Mouse (Mus musculus) intestine, postnatal 0 days (tissue): ENCODE data around the gene Ascc2. TPM values are rescaled to one million over a fixed set of nuclear protein-coding genes. Genes with fewer than 3 reads are reported as not detected.
A peak's percentile ranks its signal among the peaks of the same experiment; 100 is the strongest.

ENCODE experiments used
- ATAC-seq: fragments of 200-750 bp; cut with Nextera tagmentation; 2 replicates; pipeline ENCODE4 v1.8.0; 2017; ENCODE audit warnings: mild to moderate bottlenecking, moderate TSS enrichment, moderate library complexity
- H3K27ac ChIP-seq: fragments of 300-500 bp; sonication (generic); 2 replicates; pipeline ENCODE4 v1.5.1; 2014; ENCODE audit warnings: mild to moderate bottlenecking, low read depth, low read length, moderate library complexity
- H3K27me3 ChIP-seq: fragments of 300-500 bp; sonication (generic); replicated peaks from 2 replicates; pipeline ENCODE4 v1.6.1; 2014; ENCODE audit warnings: low read length, mixed read lengths; ENCODE audit not compliant: control insufficient read depth, insufficient read depth
- H3K36me3 ChIP-seq: fragments of 300-500 bp; sonication (generic); 2 replicates; pipeline ENCODE4 v1.6.1; 2014; ENCODE audit warnings: mild to moderate bottlenecking, moderate library complexity; ENCODE audit not compliant: control insufficient read depth, insufficient read depth
- H3K4me1 ChIP-seq: fragments of 300-500 bp; sonication (generic); replicated peaks from 2 replicates; pipeline ENCODE4 v1.6.1; 2014; ENCODE audit warnings: antibody characterized with exemption, low read length, mixed read lengths; ENCODE audit not compliant: control insufficient read depth, insufficient read depth
- H3K4me2 ChIP-seq: fragments of 300-500 bp; sonication (generic); replicated peaks from 2 replicates; pipeline ENCODE4 v1.6.1; 2014; ENCODE audit warnings: low read depth, mild to moderate bottlenecking, moderate library complexity
- H3K4me3 ChIP-seq: fragments of 300-500 bp; sonication (generic); 2 replicates; pipeline ENCODE4 v1.5.1; 2014; ENCODE audit warnings: low read depth, low read length
- H3K9ac ChIP-seq: fragments of 300-500 bp; sonication (generic); 2 replicates; pipeline ENCODE4 v1.6.1; 2014; ENCODE audit warnings: mild to moderate bottlenecking, low read depth, low read length
- H3K9me3 ChIP-seq: fragments of 300-500 bp; sonication (generic); 2 replicates; pipeline ENCODE4 v1.6.1; 2016; ENCODE audit warnings: mixed run types; ENCODE audit not compliant: control insufficient read depth
- CTCF ChIP-seq: sonication (generic); IDR thresholded peaks from 2 replicates; pipeline ENCODE4 v1.5.1; 2016; ENCODE audit warnings: low read depth, mild to moderate bottlenecking, control low read depth, antibody characterized with exemption, moderate library complexity
- WGBS: fragments of 180-500 bp; shearing (Covaris S2); extraction: QIAGEN DNeasy Blood & Tissue Kit; methylation state at CpG from one replicate; pipeline ENCODE4 v1.1.7; 2014; 5-methylcytosine and 5-hydroxymethylcytosine counted together
- polyA plus RNA-seq: library from polyadenylated mRNA; unstranded; fragments of >200 nt; fragmentation: Nextera tagmentation; extraction: Ambion mirVana; gene quantifications from 2 replicates; pipeline ENCODE4 v1.2.1, GENCODE M21; 2015

The Ascc2 gene
- polyA plus RNA-seq: 17.1 and 18.1 TPM in 2 replicates

GRCm38 (mm10) chr11:4637534-4638234, at the start of gene Ascc2:
Ascc2 (plus strand) TSS chr11:4637747.
- peak within 1 kb of the TSS; percentile 75 for H3K4me2 ChIP-seq
- peak; percentile 45 for TF ChIP-seq CTCF
- H3K4me3 ChIP-seq: peak within 1 kb of the TSS; percentile 60
- peak; percentile 92 for ATAC-seq
- peak within 1 kb of the TSS; percentile 58 for H3K9ac ChIP-seq
- H3K9me3 ChIP-seq: no peaks in the 10 kb centered on the region
- WGBS: under 1% methylated on average over 35 of the region's 35 CpGs
- no peaks in the 10 kb centered on the region; the same call in 1 of the 2 replicates for H3K36me3 ChIP-seq
- no peaks in the 10 kb centered on the region for H3K27me3 ChIP-seq
- peak within 1 kb of the TSS; percentile 93 for H3K27ac ChIP-seq
- H3K4me1 ChIP-seq: 0 out of 2 replicates have a peak, but pooled peaks cover 10% of the 10 kb centered on the region

GRCm38 (mm10) chr11:4591811-4592210, 45.7 kb upstream of the Ascc2 start:
- Histone ChIP-seq H3K4me1 (0 out of 2 replicates have a peak, but pooled peaks cover 3% of the 10 kb centered on the region), H3K27me3 (no peaks in the 10 kb centered on the region), H3K9me3 (no peaks in the 10 kb centered on the region), H3K4me3 (no peak overlapping the region), H3K4me2 (no peak overlapping the region), H3K27ac (no peak overlapping the region), H3K36me3 (no peaks in the 10 kb centered on the region), H3K9ac (no peak overlapping the region)
- WGBS: 81% methylated on average over 4 of the region's 4 CpGs
- no peak for TF ChIP-seq CTCF
- no peak for ATAC-seq

GRCm38 (mm10) chr11:4593491-4593848, 44.1 kb upstream of the Ascc2 start:
- Histone ChIP-seq H3K9ac (peak overlapping the region; percentile 99; the same call in 1 of the 2 replicates), H3K4me3 (peak overlapping the region; percentile 83), H3K27ac (no peak overlapping the region), H3K4me2 (peak overlapping the region; percentile 66), H3K36me3 (no peaks in the 10 kb centered on the region), H3K9me3 (no peaks in the 10 kb centered on the region), H3K4me1 (0 out of 2 replicates have a peak, but pooled peaks cover 3% of the 10 kb centered on the region), H3K27me3 (no peaks in the 10 kb centered on the region)
- no peak for TF ChIP-seq CTCF
- 17% methylated on average over 5 of the region's 5 CpGs for WGBS
- no peak for ATAC-seq

GRCm38 (mm10) chr11:4593849-4594607, 43.5 kb upstream of the Ascc2 start:
- ATAC-seq: peak; percentile 82
- 0 out of 2 replicates have a peak, but pooled peaks cover 3% of the 10 kb centered on the region for H3K4me1 ChIP-seq
- H3K36me3 ChIP-seq: no peaks in the 10 kb centered on the region
- H3K4me3 ChIP-seq: peak overlapping the region; percentile 83
- peak overlapping the region; percentile 99 for H3K9ac ChIP-seq
- peak overlapping the region; percentile 91 for H3K27ac ChIP-seq
- peak; percentile 40 for TF ChIP-seq CTCF
- H3K4me2 ChIP-seq: peak overlapping the region; percentile 66
- no peaks in the 10 kb centered on the region for H3K27me3 ChIP-seq
- H3K9me3 ChIP-seq: no peaks in the 10 kb centered on the region
- WGBS: under 1% methylated on average over 44 of the region's 45 CpGs

- Histone ChIP-seq H3K4me1 (0 out of 2 replicates have a peak, but pooled peaks cover 3% of the 10 kb centered on the region), H3K27me3 (no peaks in the 10 kb centered on the region), H3K9me3 (no peaks in the 10 kb centered on the region), H3K36me3 (no peaks in the 10 kb centered on the region), H3K9ac (peak within 1 kb of the TSS; percentile 99), H3K4me3 (peak within 1 kb of the TSS; percentile 83), H3K27ac (peak within 1 kb of the TSS; percentile 91), H3K4me2 (peak within 1 kb of the TSS; percentile 66)
- ATAC-seq: peak; percentile 97
- TF ChIP-seq CTCF: no peak
- 4% methylated on average over 51 of the region's 53 CpGs for WGBS
These were observed 42.7 kb upstream of the Ascc2 start, which contains the start of gene Mtmr3 for GRCm38 (mm10) chr11:4594608-4595500. Mtmr3 (minus strand) TSS chr11:4594863.
